In genomic region chr1:132472537-132472936, GRCm38 (mm10) we compare ENCODE assay signal across 11 mouse cellular contexts. TPM values are rescaled to one million over a fixed set of nuclear protein-coding genes. Genes with fewer than 3 reads are reported as not detected.
DNase-seq lines count a peak whose midpoint lies in the region; ATAC-seq and TF ChIP-seq lines count a peak whose summit lies in the region.
"Had no signal": no experiment of that assay in that cellular context is flagged by ENCODE, and none has a peak within 500 bp of the region (broad histone marks: within the 10 kb centered on the region; RNA-seq: fewer than 3 reads in every experiment).

No protein-coding gene starts in this region.

- no peak for TF ChIP-seq POLR2A in cerebellum, adult 2 months (IDR thresholded peaks at IDR 0.05; ENCODE audit: borderline replicate concordance, insufficient read depth, low read length)
- no peak for TF ChIP-seq POLR2A in ES-Bruce4 (IDR thresholded peaks at IDR 0.05; ENCODE audit: insufficient read depth, low read length)

- no peaks in the 10 kb centered on the region; the same call in 1 of the 2 replicates for H3K4me1 ChIP-seq in cerebellum, adult 2 months (ENCODE audit: control insufficient read depth, insufficient read depth, low read length)
- H3K4me1 ChIP-seq in kidney, postnatal 0 days (replicated peaks; ENCODE audit: insufficient read depth, low read length): no peaks in the 10 kb centered on the region
- peaks cover 6% of the 10 kb centered on the region for H3K4me1 ChIP-seq in ES-Bruce4 (ENCODE audit: control insufficient read depth, insufficient read depth, low read length)
- peaks cover 10% of the 10 kb centered on the region; the same call in 1 of the 2 replicates for H3K4me1 ChIP-seq in limb, embryonic 10.5 days

- H3K4me3 ChIP-seq in cerebellum, adult 2 months (replicated peaks; ENCODE audit: insufficient read depth, low read depth, low read length): no peak overlapping the region
- no peak overlapping the region for H3K4me3 ChIP-seq in kidney, postnatal 0 days (replicated peaks; ENCODE audit: low read depth, low read length)
- no peak overlapping the region for H3K4me3 ChIP-seq in ES-Bruce4 (ENCODE audit: low read depth, low read length)
- H3K4me3 ChIP-seq in limb, embryonic 10.5 days: no peak overlapping the region
- H3K4me3 ChIP-seq: heart, embryonic 15.5 days had no signal

- 44% methylated on average over 5 of the region's 5 CpGs for WGBS in cerebellum, adult 2 months
- WGBS in kidney, postnatal 0 days: 61% methylated on average over 5 of the region's 5 CpGs
- WGBS in limb, embryonic 10.5 days: 61% methylated on average over 5 of the region's 5 CpGs

- TF ChIP-seq CTCF in cerebellum, adult 2 months (IDR thresholded peaks at IDR 0.05; ENCODE audit: borderline replicate concordance, insufficient read depth, low read depth, low read length): peak; percentile 22; the same call in 1 of the 2 replicates
- peak; percentile 64 for TF ChIP-seq CTCF in kidney, postnatal 0 days (IDR thresholded peaks at IDR 0.05; ENCODE audit: low read depth)
- no peak for TF ChIP-seq CTCF in ES-Bruce4 (IDR thresholded peaks at IDR 0.05; ENCODE audit: low read depth, low read length)

- H3K4me2 ChIP-seq in kidney, postnatal 0 days (ENCODE audit: low read length): no peak overlapping the region
- H3K4me2 ChIP-seq: heart, embryonic 15.5 days had no signal

- H3K9me3 ChIP-seq in kidney, postnatal 0 days (replicated peaks; ENCODE audit: low read length): no peaks in the 10 kb centered on the region
- no peaks in the 10 kb centered on the region for H3K9me3 ChIP-seq in ES-Bruce4 (replicated peaks; ENCODE audit: control insufficient read depth, insufficient read depth, low read length, poor library complexity, severe bottlenecking)
- H3K9me3 ChIP-seq in limb, embryonic 10.5 days (replicated peaks): no peaks in the 10 kb centered on the region
- H3K9me3 ChIP-seq: heart, embryonic 15.5 days had no signal

- no peak for ATAC-seq in kidney, postnatal 0 days (replicated peaks; ENCODE audit: low FRiP score, low read depth)
- 0 out of 2 replicates have a peak, but pooled peaks have one; percentile 11 for ATAC-seq in granulocyte monocyte progenitor cell, adult 5-6 weeks (replicated peaks; ENCODE audit: poor library complexity, severe bottlenecking)

- no peak overlapping the region for H3K9ac ChIP-seq in kidney, postnatal 0 days (ENCODE audit: low read depth, low read length)
- H3K9ac ChIP-seq in ES-Bruce4 (ENCODE audit: low read depth, poor library complexity, severe bottlenecking): peak overlapping the region; percentile 16; the same call in 1 of the 2 replicates
- H3K9ac ChIP-seq: heart, embryonic 15.5 days had no signal

- H3K36me3 ChIP-seq in kidney, postnatal 0 days (ENCODE audit: insufficient read depth, low read length): no peaks in the 10 kb centered on the region
- no peaks in the 10 kb centered on the region for H3K36me3 ChIP-seq in ES-Bruce4 (ENCODE audit: control insufficient read depth, insufficient read depth, low read length, poor library complexity, severe bottlenecking)
- no peaks in the 10 kb centered on the region for H3K36me3 ChIP-seq in limb, embryonic 10.5 days
- H3K36me3 ChIP-seq: heart, embryonic 15.5 days had no signal

- no peak for TF ChIP-seq EP300 in ES-Bruce4 (IDR thresholded peaks at IDR 0.05; ENCODE audit: insufficient read depth, low read depth, low read length)

- no peak for DNase-seq in cerebellum, adult 2 months
- no peak for DNase-seq in cerebellum, adult 9-11 months
- DNase-seq in kidney, postnatal 0 days (ENCODE audit: low spot score): peak; percentile 49
- DNase-seq in kidney, postnatal 10 days: no peak
- no peak for DNase-seq in limb, embryonic 10.5 days (ENCODE audit: low spot score)
- DNase-seq in left cerebral cortex, adult 8-10 months (ENCODE audit: low spot score in 2 of 2): no peak
- DNase-seq: kidney, postnatal 14 days; thymus, postnatal 4 days had no signal

- H3K27me3 ChIP-seq in cerebellum, adult 2 months (ENCODE audit: control insufficient read depth, insufficient read depth, low read length): no peaks in the 10 kb centered on the region
- H3K27me3 ChIP-seq in kidney, postnatal 0 days (ENCODE audit: insufficient read depth, low read length): no peaks in the 10 kb centered on the region
- H3K27me3 ChIP-seq in ES-Bruce4 (ENCODE audit: control insufficient read depth, insufficient read depth, low read length, poor library complexity, severe bottlenecking): no peaks in the 10 kb centered on the region
- no peaks in the 10 kb centered on the region for H3K27me3 ChIP-seq in limb, embryonic 10.5 days (ENCODE audit: low read depth, poor library complexity, severe bottlenecking)
- H3K27me3 ChIP-seq: heart, embryonic 15.5 days had no signal

- H3K27ac ChIP-seq in cerebellum, adult 2 months (ENCODE audit: insufficient read depth, low read length): no peak overlapping the region
- H3K27ac ChIP-seq in kidney, postnatal 0 days: no peak overlapping the region
- H3K27ac ChIP-seq in ES-Bruce4 (ENCODE audit: insufficient read depth, low read length): peak overlapping the region; percentile 90
- no peak overlapping the region for H3K27ac ChIP-seq in limb, embryonic 10.5 days
- H3K27ac ChIP-seq: heart, embryonic 15.5 days had no signal

RNA-seq across cellular contexts. Expression of gene Rbbp5, which starts 4.6 kb away (rescaled TPM):
- polyA plus RNA-seq in cerebellum, adult 2 months (2012; rRNA removed): 68.1 and 72.4 TPM in 2 replicates
- polyA plus RNA-seq in kidney, postnatal 0 days (2015; fragmentation: Nextera tagmentation; extraction: Ambion mirVana): 29.7 and 30.1 TPM in 2 replicates
- polyA plus RNA-seq in ES-Bruce4 (2011; ENCODE audit: insufficient read depth, insufficient read length, low read depth, missing spikeins): 72.9 and 85.4 TPM in 2 replicates
- total RNA-seq in granulocyte monocyte progenitor cell, adult 5-6 weeks (2014; fragmentation: Nextera tagmentation): 61.6 and 73.4 TPM in 2 replicates
- 52.7 and 57.8 TPM in 2 replicates for total RNA-seq in granulocyte monocyte progenitor cell, adult 5-6 weeks (2017)
- 59.4 and 66.8 TPM in 2 replicates for polyA plus RNA-seq in limb, embryonic 10.5 days (2016; fragmentation: Nextera tagmentation; extraction: Ambion mirVana)
- 10 to 100 TPM; 52.3 to 63.4 (median 58.7) TPM for total RNA-seq in left cerebral cortex, adult 8-10 months (2022)

RNA-seq across cellular contexts. Expression of gene Tmem81, which starts 33.5 kb away (rescaled TPM):
- 5.3 and 6.1 TPM in 2 replicates for polyA plus RNA-seq in cerebellum, adult 2 months (2012; rRNA removed)
- polyA plus RNA-seq in kidney, postnatal 0 days (2015; fragmentation: Nextera tagmentation; extraction: Ambion mirVana): 0.99 and 1.3 TPM in 2 replicates
- 8.6 and 10.1 TPM in 2 replicates for polyA plus RNA-seq in ES-Bruce4 (2011; ENCODE audit: insufficient read depth, insufficient read length, low read depth, missing spikeins)
- total RNA-seq in granulocyte monocyte progenitor cell, adult 5-6 weeks (2014; fragmentation: Nextera tagmentation): 3.6 and 10.0 TPM in 2 replicates
- total RNA-seq in granulocyte monocyte progenitor cell, adult 5-6 weeks (2017): 1.8 and 5.1 TPM in 2 replicates
- polyA plus RNA-seq in limb, embryonic 10.5 days (2016; fragmentation: Nextera tagmentation; extraction: Ambion mirVana): 1.5 and 1.7 TPM in 2 replicates
- 1 to 10 TPM; 3.9 to 6.0 (median 5.7) TPM for total RNA-seq in left cerebral cortex, adult 8-10 months (2022)

RNA-seq across cellular contexts. Expression of gene Dstyk, which starts 55.2 kb away (rescaled TPM):
- 32.6 and 36.5 TPM in 2 replicates for polyA plus RNA-seq in cerebellum, adult 2 months (2012; rRNA removed)
- polyA plus RNA-seq in kidney, postnatal 0 days (2015; fragmentation: Nextera tagmentation; extraction: Ambion mirVana): 12.5 and 13.9 TPM in 2 replicates
- 19.9 and 22.5 TPM in 2 replicates for polyA plus RNA-seq in ES-Bruce4 (2011; ENCODE audit: insufficient read depth, insufficient read length, low read depth, missing spikeins)
- total RNA-seq in granulocyte monocyte progenitor cell, adult 5-6 weeks (2014; fragmentation: Nextera tagmentation): 16.4 and 19.2 TPM in 2 replicates
- 18.1 and 43.1 TPM in 2 replicates for total RNA-seq in granulocyte monocyte progenitor cell, adult 5-6 weeks (2017)
- 13.3 and 15.9 TPM in 2 replicates for polyA plus RNA-seq in limb, embryonic 10.5 days (2016; fragmentation: Nextera tagmentation; extraction: Ambion mirVana)
- total RNA-seq in left cerebral cortex, adult 8-10 months (2022): 10 to 100 TPM; 40.9 to 51.7 (median 42.4) TPM
